Mouse (Mus musculus) Patski (cell line): ENCODE results near the gene Tpm3. TPM values are rescaled to one million over a fixed set of nuclear protein-coding genes. Genes with fewer than 3 reads are reported as not detected.

Experiments used
- ATAC-seq: fragments of 100-300 bp; one replicate; pipeline ENCODE4 v1.8.0; 2021
- CTCF ChIA-PET: fragments of 350-600 bp; sonication (Branson Sonifier 250); formaldehyde crosslinking; loops from one replicate; lab custom pipeline; 2022; ENCODE audit warnings: inconsistent platforms; lab: Charles Lee
- POLR2A ChIA-PET: fragments of 350-600 bp; sonication (Branson Sonifier 250); formaldehyde crosslinking; loops from one replicate; lab custom pipeline; 2022; ENCODE audit warnings: antibody characterized with exemption, inconsistent platforms; lab: Charles Lee
- DNase-seq: peaks from one replicate; pipeline ENCODE4 v3.0.0-alpha.2; 2011; ENCODE audit warnings: low read depth, low spot score
- H3K27me3 ChIP-seq: fragments of 371-371 bp; one replicate; pipeline ENCODE4 v1.5.1; 2021
- CTCF ChIP-seq: fragments of 100-300 bp; IDR thresholded peaks from one replicate; pipeline ENCODE4 v1.5.1; 2021
- in situ Hi-C: fragments of 300-500 bp; cut with MboI; formaldehyde crosslinking; loops from 3 replicates; pipeline ENCODE4 v1.11.1; 2018; ENCODE audit warnings: low pct_unique_long_range_greater_than_20kb, mixed read lengths
- polyA plus RNA-seq: library from polyadenylated mRNA; unstranded; gene quantifications from one replicate; pipeline ENCODE4 v1.2.3, GENCODE M21; 2021

Gene Tpm3
- polyA plus RNA-seq, 1 experiment from 2014 or later: 501 TPM

GRCm38 (mm10) chr3:90125710-90126109, 53.3 kb downstream of the Tpm3 start:
- H3K27me3 ChIP-seq: no peaks in the 10 kb centered on the region
- in situ Hi-C loops: no loop called here
- no peak for TF ChIP-seq CTCF
- CTCF ChIA-PET: interaction anchor here (0.7 to 1.8 kb wide), 7 partner anchors 8 to 36 kb away, joined by 3 to 4 read pairs (median 3); no protein-coding TSS in a partner anchor
- POLR2A ChIA-PET: no interaction called here
- ATAC-seq (no peak), DNase-seq (no peak)

- DNase-seq: no peak
- POLR2A ChIA-PET: interaction anchor here (0.9 kb wide), 1 partner anchor 16 kb away, joined by 3 read pairs; no protein-coding TSS in a partner anchor
- no peak for ATAC-seq
- in situ Hi-C loops: no loop called here
- CTCF ChIA-PET: interaction anchor here (1.1 to 1.7 kb wide), 2 partner anchors 9 to 19 kb away, joined by 3 to 6 read pairs; no protein-coding TSS in a partner anchor
- no peaks in the 10 kb centered on the region for H3K27me3 ChIP-seq
- TF ChIP-seq CTCF: no peak
Measured at GRCm38 (mm10) chr3:90127881-90128280, 55.4 kb downstream of the Tpm3 start.

GRCm38 (mm10) chr3:90132745-90133144, 60.3 kb downstream of the Tpm3 start:
- in situ Hi-C loops: no loop called here
- POLR2A ChIA-PET: no interaction called here
- ATAC-seq: no peak
- CTCF ChIA-PET: interaction anchor here (0.7 to 2.1 kb wide), 13 partner anchors 8 to 83 kb away, joined by 3 to 5 read pairs (median 4); no protein-coding TSS in a partner anchor
- DNase-seq: no peak
- no peak for TF ChIP-seq CTCF
- no peaks in the 10 kb centered on the region for H3K27me3 ChIP-seq

- in situ Hi-C loops: no loop called here
- ATAC-seq (no peak), DNase-seq (no peak)
- H3K27me3 ChIP-seq: no peaks in the 10 kb centered on the region
- TF ChIP-seq CTCF: peak; percentile 55
- ChIA-PET POLR2A (no interaction called here), CTCF (interaction anchor here (0.7 to 2.1 kb wide), 12 partner anchors 8 to 83 kb away, joined by 3 to 5 read pairs (median 4); no protein-coding TSS in a partner anchor)
Measured at GRCm38 (mm10) chr3:90133331-90133730, 60.9 kb downstream of the Tpm3 start.

- DNase-seq (no peak), ATAC-seq (no peak)
- TF ChIP-seq CTCF: no peak
- in situ Hi-C loops: no loop called here
- ChIA-PET POLR2A (interaction anchor here (0.6 kb wide), 1 partner anchor 72 kb away, joined by 3 read pairs; no protein-coding TSS in a partner anchor), CTCF (interaction anchor here (0.9 to 1.8 kb wide), 3 partner anchors 13 to 56 kb away, joined by 3 to 4 read pairs (median 4); no protein-coding TSS in a partner anchor)
- no peaks in the 10 kb centered on the region for H3K27me3 ChIP-seq
Measured at GRCm38 (mm10) chr3:90134483-90134882, 62.0 kb downstream of the Tpm3 start.

GRCm38 (mm10) chr3:90134993-90135392, 62.5 kb downstream of the Tpm3 start:
- POLR2A ChIA-PET: interaction anchor here (0.6 kb wide), 1 partner anchor 72 kb away, joined by 3 read pairs; no protein-coding TSS in a partner anchor
- CTCF ChIA-PET: interaction anchor here (0.9 to 1.8 kb wide), 6 partner anchors 9 to 81 kb away, joined by 3 to 6 read pairs (median 3); no protein-coding TSS in a partner anchor
- ATAC-seq (no peak), DNase-seq (no peak)
- TF ChIP-seq CTCF: no peak
- no peaks in the 10 kb centered on the region for H3K27me3 ChIP-seq
- in situ Hi-C loops: no loop called here

- DNase-seq (no peak), ATAC-seq (no peak)
- ChIA-PET POLR2A (no interaction called here), CTCF (interaction anchor here (0.8 to 1.9 kb wide), 4 partner anchors 9 to 279 kb away, joined by 3 to 6 read pairs (median 4); no protein-coding TSS in a partner anchor)
- in situ Hi-C loops: no loop called here
- no peaks in the 10 kb centered on the region for H3K27me3 ChIP-seq
- TF ChIP-seq CTCF: peak; percentile 36
Measured at GRCm38 (mm10) chr3:90136660-90137059, 64.2 kb downstream of the Tpm3 start.

- in situ Hi-C loops: no loop called here
- ATAC-seq (no peak), DNase-seq (no peak)
- ChIA-PET CTCF (interaction anchor here (1.8 kb wide), 1 partner anchor 10 kb away, joined by 6 read pairs; no protein-coding TSS in a partner anchor), POLR2A (no interaction called here)
- no peak for TF ChIP-seq CTCF
- H3K27me3 ChIP-seq: no peaks in the 10 kb centered on the region
Measured at GRCm38 (mm10) chr3:90137606-90138005, 65.2 kb downstream of the Tpm3 start.

GRCm38 (mm10) chr3:90139962-90140361, 67.5 kb downstream of the Tpm3 start:
- no peak for TF ChIP-seq CTCF
- in situ Hi-C loops: no loop called here
- CTCF ChIA-PET: interaction anchor here (1.1 to 1.7 kb wide), 3 partner anchors 10 to 63 kb away, joined by 3 to 4 read pairs (median 3); no protein-coding TSS in a partner anchor
- no peaks in the 10 kb centered on the region for H3K27me3 ChIP-seq
- POLR2A ChIA-PET: interaction anchor here (0.5 kb wide), 1 partner anchor 18 kb away, joined by 3 read pairs; no protein-coding TSS in a partner anchor
- ATAC-seq: no peak
- no peak for DNase-seq

- CTCF ChIA-PET: no interaction called here
- no peak for DNase-seq
- POLR2A ChIA-PET: interaction anchor here (1.3 kb wide), 1 partner anchor 11 kb away, joined by 3 read pairs; no protein-coding TSS in a partner anchor
- no peaks in the 10 kb centered on the region for H3K27me3 ChIP-seq
- no peak for TF ChIP-seq CTCF
- ATAC-seq: no peak
- in situ Hi-C loops: no loop called here
Measured at GRCm38 (mm10) chr3:90145461-90145860, 73.0 kb downstream of the Tpm3 start.

- no peak for TF ChIP-seq CTCF
- H3K27me3 ChIP-seq: no peaks in the 10 kb centered on the region
- DNase-seq (no peak), ATAC-seq (no peak)
- POLR2A ChIA-PET: interaction anchor here (1.3 kb wide), 1 partner anchor 61 kb away, joined by 3 read pairs; no protein-coding TSS in a partner anchor
- CTCF ChIA-PET: interaction anchor here (1.1 to 1.4 kb wide), 2 partner anchors 14 to 19 kb away, joined by 3 to 4 read pairs; no protein-coding TSS in a partner anchor
- in situ Hi-C loops: no loop called here
Measured at GRCm38 (mm10) chr3:90146651-90147050, 74.2 kb downstream of the Tpm3 start.

Other genes with a start within 250 kb of the Tpm3 start
- 0.03 TPM for gene She, start 241.3 kb upstream of the Tpm3 start, polyA plus RNA-seq
- 2.6 TPM for gene Il6ra, start 159.5 kb upstream of the Tpm3 start, polyA plus RNA-seq
- 52.0 TPM for gene Atp8b2, start 109.1 kb upstream of the Tpm3 start, polyA plus RNA-seq
- gene Hax1, start 73.9 kb upstream of the Tpm3 start, polyA plus RNA-seq: 205 TPM
- 182 TPM for gene 4933434E20Rik, start 21.0 kb upstream of the Tpm3 start, polyA plus RNA-seq
- 232 TPM for gene Ubap2l, start 20.0 kb upstream of the Tpm3 start, polyA plus RNA-seq
- 0.46 TPM for gene Nup210l, start 31.5 kb downstream of the Tpm3 start, polyA plus RNA-seq
- gene Rps27, start 141.0 kb downstream of the Tpm3 start, polyA plus RNA-seq: 2,084 TPM
- 66.8 TPM for gene Rab13, start 141.0 kb downstream of the Tpm3 start, polyA plus RNA-seq
- 108 TPM for gene Jtb, start 158.9 kb downstream of the Tpm3 start, polyA plus RNA-seq
- 1.1 TPM for gene Creb3l4, start 170.9 kb downstream of the Tpm3 start, polyA plus RNA-seq
- 243 TPM for gene Slc39a1, start 175.5 kb downstream of the Tpm3 start, polyA plus RNA-seq
- 77.0 TPM for gene Crtc2, start 181.5 kb downstream of the Tpm3 start, polyA plus RNA-seq
- gene Dennd4b, start 192.5 kb downstream of the Tpm3 start, polyA plus RNA-seq: 14.1 TPM
- gene Gatad2b, start 220.5 kb downstream of the Tpm3 start, polyA plus RNA-seq: 40.8 TPM